Mouse (Mus musculus) neural tube, embryonic 13.5 days (tissue): ENCODE results near the gene Vat1. TPM values are rescaled to one million over a fixed set of nuclear protein-coding genes. Genes with fewer than 3 reads are reported as not detected.
A peak's percentile ranks its signal among the peaks of the same experiment; 100 is the strongest.
"Not testable (repeated sequence)": the region's sequence is repeated elsewhere in the genome, so short reads cannot be mapped to it uniquely, and the experiment has no call there.

Experiments used
- ATAC-seq: fragments of 200-750 bp; cut with Nextera tagmentation; 2 replicates; pipeline ENCODE4 v1.8.0; 2017; ENCODE audit warnings: low read depth, mild to moderate bottlenecking, moderate TSS enrichment, moderate library complexity
- H3K27ac ChIP-seq: fragments of 300-500 bp; sonication (generic); replicated peaks from 2 replicates; pipeline ENCODE4 v1.5.1; 2015; ENCODE audit warnings: moderate library complexity, mild to moderate bottlenecking, inconsistent platforms
- H3K27me3 ChIP-seq: fragments of 300-500 bp; sonication (generic); 2 replicates; pipeline ENCODE4 v1.6.1; 2015; ENCODE audit warnings: mild to moderate bottlenecking, inconsistent platforms
- H3K36me3 ChIP-seq: fragments of 300-500 bp; sonication (generic); 2 replicates; pipeline ENCODE4 v1.6.1; 2015; ENCODE audit warnings: mild to moderate bottlenecking, inconsistent platforms
- H3K4me1 ChIP-seq: fragments of 300-500 bp; sonication (generic); replicated peaks from 2 replicates; pipeline ENCODE4 v1.6.1; 2015; ENCODE audit warnings: inconsistent platforms
- H3K4me2 ChIP-seq: fragments of 300-500 bp; sonication (generic); 2 replicates; pipeline ENCODE4 v1.6.1; 2015; ENCODE audit warnings: inconsistent platforms, mild to moderate bottlenecking, moderate library complexity
- H3K4me3 ChIP-seq: fragments of 300-500 bp; sonication (generic); 2 replicates; pipeline ENCODE4 v1.5.1; 2015; ENCODE audit warnings: mild to moderate bottlenecking, inconsistent platforms
- H3K9ac ChIP-seq: fragments of 300-500 bp; sonication (generic); 2 replicates; pipeline ENCODE4 v1.6.1; 2015; ENCODE audit warnings: moderate library complexity, mild to moderate bottlenecking, inconsistent platforms
- H3K9me3 ChIP-seq: fragments of 300-500 bp; sonication (generic); 2 replicates; pipeline ENCODE4 v1.6.1; 2016; ENCODE audit warnings: inconsistent platforms
- WGBS: fragments of 180-500 bp; shearing (Covaris S2); methylation state at CpG from one replicate; pipeline ENCODE4 v1.1.7; 2015; 5-methylcytosine and 5-hydroxymethylcytosine counted together
- polyA plus RNA-seq: library from polyadenylated mRNA; unstranded; fragments of >200 nt; fragmentation: Nextera tagmentation; extraction: Ambion mirVana; gene quantifications from 2 replicates; pipeline ENCODE4 v1.2.1, GENCODE M21; 2015

Vat1 gene
- polyA plus RNA-seq, 1 experiment from 2014 or later: 75.8 TPM

DNA sequence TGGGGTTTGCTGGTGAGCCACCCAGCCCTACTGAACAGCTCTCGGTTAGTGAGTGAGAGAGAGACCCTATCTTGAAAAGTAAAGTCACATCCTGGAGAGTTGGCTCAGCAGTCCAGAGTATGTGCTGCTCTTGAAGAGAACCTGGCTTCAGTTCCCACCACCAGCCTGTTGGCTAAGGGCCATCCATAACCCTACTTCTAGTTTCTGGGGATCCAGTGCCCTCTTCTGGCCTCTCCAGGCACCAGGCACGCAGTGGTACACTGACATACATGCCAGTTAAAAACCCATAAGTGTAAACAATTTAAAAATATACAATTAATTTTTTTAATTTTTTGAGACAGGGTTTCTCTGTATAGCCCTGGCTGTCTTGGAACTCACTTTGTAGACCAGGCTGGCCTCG, 15.6 kb downstream of the Vat1 start:
- Histone ChIP-seq H3K4me2 (no peak overlapping the region), H3K4me1 (no peaks in the 10 kb centered on the region), H3K4me3 (no peak overlapping the region), H3K27me3 (no peaks in the 10 kb centered on the region), H3K9me3 (no peaks in the 10 kb centered on the region), H3K27ac (no peak overlapping the region), H3K36me3 (peaks cover 12% of the 10 kb centered on the region), H3K9ac (no peak overlapping the region)
- ATAC-seq: no peak
- WGBS: 73% methylated on average over 3 of the region's 3 CpGs

GRCm38 (mm10) chr11:101449596-101449995, 16.4 kb downstream of the Vat1 start:
- not testable (repeated sequence) for H3K27ac ChIP-seq, H3K9me3 ChIP-seq, ATAC-seq, H3K4me3 ChIP-seq, H3K4me1 ChIP-seq, H3K27me3 ChIP-seq, H3K4me2 ChIP-seq, H3K9ac ChIP-seq
- 91% methylated on average over 4 of the region's 4 CpGs for WGBS
- H3K36me3 ChIP-seq: peaks cover 19% of the 10 kb centered on the region

DNA sequence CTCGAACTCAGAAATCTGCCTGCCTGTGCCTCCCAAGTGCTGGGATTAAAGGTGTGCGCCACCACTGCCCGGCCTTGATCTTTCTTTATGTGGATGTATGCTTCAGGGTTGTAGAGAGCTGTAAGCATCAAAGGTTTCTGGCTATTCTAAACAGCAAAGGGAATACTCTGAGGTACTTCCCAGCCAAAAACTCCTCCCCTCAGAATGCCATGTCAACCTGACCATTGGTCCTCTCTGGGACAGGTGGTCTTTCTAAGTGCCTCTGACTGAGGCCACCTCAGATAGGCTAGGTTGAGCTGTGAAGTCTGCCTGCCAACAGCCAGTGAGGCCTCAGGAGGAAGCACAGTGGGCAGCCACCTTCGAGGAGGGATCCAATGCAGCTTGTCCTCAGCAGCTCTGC, 17.1 kb downstream of the Vat1 start:
- WGBS: 85% methylated on average over 4 of the region's 4 CpGs
- H3K4me1 ChIP-seq: peaks cover 12% of the 10 kb centered on the region
- H3K36me3 ChIP-seq: peaks cover 26% of the 10 kb centered on the region
- no peaks in the 10 kb centered on the region for H3K9me3 ChIP-seq
- no peak for ATAC-seq
- H3K9ac ChIP-seq: no peak overlapping the region
- H3K4me2 ChIP-seq: peak overlapping the region; percentile 13
- no peak overlapping the region for H3K27ac ChIP-seq
- H3K27me3 ChIP-seq: no peaks in the 10 kb centered on the region
- H3K4me3 ChIP-seq: no peak overlapping the region

DNA sequence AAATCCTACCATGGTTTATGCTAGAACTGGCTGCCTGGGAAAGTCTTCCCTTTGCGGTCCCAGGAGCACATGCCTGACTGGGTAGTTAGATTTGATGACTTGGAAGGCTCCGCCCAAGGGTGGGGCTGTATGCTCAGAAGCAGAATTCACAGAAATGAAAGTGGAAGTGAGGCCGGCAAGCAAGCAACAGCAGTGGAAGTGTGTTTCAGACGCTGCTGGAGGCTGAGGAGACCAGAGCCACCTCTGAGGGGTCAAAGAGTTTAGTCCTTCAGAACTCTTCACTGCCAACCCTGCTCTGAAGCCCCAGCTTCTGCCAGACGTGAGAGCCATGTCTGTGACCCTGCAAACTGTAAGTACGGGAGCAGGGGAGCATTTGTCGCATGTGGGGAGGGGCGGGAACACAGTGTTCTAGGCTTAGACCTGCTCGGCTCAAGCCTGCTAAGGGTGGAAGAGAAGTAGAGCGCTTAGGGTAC, 17.7 kb downstream of the Vat1 start, which contains the start of gene Ifi35:
Gene Ifi35, plus strand, starts transcription at position 134 of the 473 bp plus-strand sequence.
- H3K36me3 ChIP-seq: peaks cover 32% of the 10 kb centered on the region
- H3K4me1 ChIP-seq: peaks cover 18% of the 10 kb centered on the region
- H3K27me3 ChIP-seq: no peaks in the 10 kb centered on the region
- no peak within 1 kb of the TSS for H3K27ac ChIP-seq
- H3K4me3 ChIP-seq: peak within 1 kb of the TSS; percentile 8
- ATAC-seq: no peak
- no peak within 1 kb of the TSS for H3K9ac ChIP-seq
- peak within 1 kb of the TSS; percentile 13 for H3K4me2 ChIP-seq
- H3K9me3 ChIP-seq: no peaks in the 10 kb centered on the region
- WGBS: 39% methylated on average over 10 of the region's 10 CpGs

DNA sequence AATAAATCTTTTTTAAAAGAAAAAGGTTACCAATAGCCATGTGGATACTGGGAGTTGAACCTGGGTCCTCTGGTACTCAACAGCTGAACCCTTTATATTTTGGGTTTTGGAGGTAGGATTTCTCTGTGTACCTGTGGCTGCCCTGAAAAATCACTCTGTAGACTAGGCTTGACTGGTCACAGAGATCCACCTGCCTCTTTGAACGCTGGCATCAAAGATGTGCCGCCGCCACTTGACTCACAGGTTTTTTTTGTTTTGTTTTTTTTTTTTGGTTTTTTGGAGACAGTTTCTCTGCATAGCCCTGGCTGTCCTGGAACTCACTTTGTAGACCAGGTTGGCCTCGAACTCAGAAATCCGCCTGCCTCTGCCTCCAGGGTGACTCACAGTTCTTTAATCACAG, 18.2 kb downstream of the Vat1 start:
- no peak for ATAC-seq
- 89% methylated on average over 5 of the region's 5 CpGs for WGBS
- H3K4me2 ChIP-seq: no peak overlapping the region
- no peak overlapping the region for H3K27ac ChIP-seq
- no peak overlapping the region for H3K9ac ChIP-seq
- no peaks in the 10 kb centered on the region for H3K27me3 ChIP-seq
- no peak overlapping the region for H3K4me3 ChIP-seq
- H3K36me3 ChIP-seq: peaks cover 33% of the 10 kb centered on the region
- H3K4me1 ChIP-seq: peaks cover 22% of the 10 kb centered on the region
- no peaks in the 10 kb centered on the region for H3K9me3 ChIP-seq

DNA sequence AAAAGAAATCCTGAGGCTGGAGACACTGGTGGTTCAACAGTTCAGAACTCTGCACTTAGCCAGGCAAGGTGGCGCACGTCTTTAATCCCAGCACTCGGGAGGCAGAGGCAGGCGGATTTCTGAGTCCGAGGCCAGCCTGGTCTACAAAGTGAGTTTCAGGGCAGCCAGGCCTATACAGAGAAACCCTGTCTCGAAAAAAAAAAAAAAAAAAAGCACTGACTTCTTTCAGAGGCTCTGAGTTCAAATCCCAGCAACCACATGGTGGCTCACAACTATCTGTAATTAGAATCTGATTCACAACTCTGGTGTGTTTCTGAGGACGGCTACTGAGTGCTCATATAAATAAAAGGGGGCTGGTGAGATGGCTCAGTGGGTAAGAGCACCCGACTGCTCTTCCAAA, 19.2 kb downstream of the Vat1 start:
- H3K27me3 ChIP-seq, ATAC-seq, H3K4me3 ChIP-seq, H3K9me3 ChIP-seq, H3K27ac ChIP-seq, H3K4me2 ChIP-seq, H3K9ac ChIP-seq: not testable (repeated sequence)
- H3K4me1 ChIP-seq: peaks cover 22% of the 10 kb centered on the region
- 89% methylated on average over 7 of the region's 8 CpGs for WGBS
- H3K36me3 ChIP-seq: peaks cover 33% of the 10 kb centered on the region

DNA sequence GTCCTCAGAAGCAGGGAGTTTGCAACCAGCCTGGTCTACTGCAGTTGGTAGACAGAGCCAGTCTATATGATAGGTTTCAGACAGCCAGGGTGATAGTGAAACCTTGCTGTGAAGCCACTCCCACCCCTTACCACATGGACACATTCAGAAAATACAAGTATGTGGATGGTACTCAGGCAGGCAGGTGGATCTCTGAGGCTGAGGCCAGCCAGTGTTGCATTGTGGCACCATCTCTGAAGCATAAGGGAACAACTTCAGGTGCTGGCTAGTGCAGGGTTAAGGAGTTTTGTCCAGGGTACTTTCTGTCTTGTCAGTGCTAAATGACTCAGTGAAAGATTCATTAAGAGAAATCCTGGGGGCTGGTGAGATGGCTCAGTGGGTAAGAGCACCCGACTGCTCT, 19.7 kb downstream of the Vat1 start:
- no peak for ATAC-seq
- H3K27ac ChIP-seq: no peak overlapping the region
- no peak overlapping the region for H3K4me2 ChIP-seq
- no peak overlapping the region for H3K9ac ChIP-seq
- peaks cover 33% of the 10 kb centered on the region for H3K36me3 ChIP-seq
- 79% methylated on average over 1 of the region's 1 CpGs for WGBS
- H3K27me3 ChIP-seq: no peaks in the 10 kb centered on the region
- no peaks in the 10 kb centered on the region for H3K9me3 ChIP-seq
- no peak overlapping the region for H3K4me3 ChIP-seq
- H3K4me1 ChIP-seq: peaks cover 22% of the 10 kb centered on the region

- Histone ChIP-seq H3K9me3 (no peaks in the 10 kb centered on the region), H3K27ac (peak overlapping the region; percentile 93), H3K9ac (peak overlapping the region; percentile 95), H3K36me3 (peaks cover 33% of the 10 kb centered on the region), H3K4me1 (peaks cover 22% of the 10 kb centered on the region), H3K27me3 (no peaks in the 10 kb centered on the region), H3K4me2 (peak overlapping the region; percentile 90), H3K4me3 (peak overlapping the region; percentile 84)
- WGBS: 2% methylated on average over 14 of the region's 14 CpGs
- ATAC-seq: peak; percentile 13
Observed at GRCm38 (mm10) chr11:101442760-101443159, 23.3 kb downstream of the Vat1 start.

- under 1% methylated on average over 42 of the region's 42 CpGs for WGBS
- H3K27me3 ChIP-seq: no peaks in the 10 kb centered on the region
- peak within 1 kb of the TSS; percentile 93 for H3K27ac ChIP-seq
- peak; percentile 99 for ATAC-seq
- peak within 1 kb of the TSS; percentile 90 for H3K4me2 ChIP-seq
- peaks cover 22% of the 10 kb centered on the region for H3K4me1 ChIP-seq
- H3K9ac ChIP-seq: peak within 1 kb of the TSS; percentile 95
- no peaks in the 10 kb centered on the region for H3K9me3 ChIP-seq
- peaks cover 33% of the 10 kb centered on the region for H3K36me3 ChIP-seq
- H3K4me3 ChIP-seq: peak within 1 kb of the TSS; percentile 84
Observed at GRCm38 (mm10) chr11:101442127-101442693, 23.8 kb downstream of the Vat1 start, which contains the start of gene Rpl27. Gene Rpl27, plus strand, starts transcription at chr11:101442298.

GRCm38 (mm10) chr11:101441450-101442126, 24.4 kb downstream of the Vat1 start:
- not testable (repeated sequence) for H3K27ac ChIP-seq, H3K9ac ChIP-seq

DNA sequence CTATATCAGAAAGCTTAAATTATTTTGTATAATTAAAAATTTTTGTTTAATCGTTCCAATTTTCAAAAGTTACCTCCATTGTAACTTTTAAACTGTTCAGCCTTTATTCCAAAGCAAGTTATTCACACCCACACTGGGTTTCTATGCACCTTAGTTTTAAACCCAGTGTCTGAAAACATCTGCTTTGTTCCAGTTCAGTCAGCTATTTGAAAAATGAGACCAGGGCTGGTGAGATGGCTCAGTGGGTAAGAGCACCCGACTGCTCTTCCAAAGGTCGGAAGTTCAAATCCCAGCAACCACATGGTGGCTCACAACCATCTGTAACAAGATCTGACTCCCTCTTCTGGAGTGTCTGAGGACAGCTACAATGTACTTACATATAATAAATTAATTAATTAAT, 28.0 kb downstream of the Vat1 start:
- 58% methylated on average over 3 of the region's 3 CpGs for WGBS

More at GRCm38 (mm10) chr11:101441450-101442126, 24.4 kb downstream of the Vat1 start:
- not testable (repeated sequence) for H3K27me3 ChIP-seq, ATAC-seq, H3K9me3 ChIP-seq
- Histone ChIP-seq H3K4me1 (peaks cover 22% of the 10 kb centered on the region), H3K36me3 (peaks cover 29% of the 10 kb centered on the region), H3K4me3 (peak overlapping the region; percentile 84), H3K4me2 (peak overlapping the region; percentile 45)
- WGBS: 40% methylated on average over 15 of the region's 15 CpGs

GRCm38 (mm10) chr11:101436916-101437315, 29.1 kb downstream of the Vat1 start:
- no peak overlapping the region for H3K9ac ChIP-seq
- H3K9me3 ChIP-seq: no peaks in the 10 kb centered on the region
- H3K4me2 ChIP-seq: no peak overlapping the region
- WGBS: 34% methylated on average over 4 of the region's 4 CpGs
- no peaks in the 10 kb centered on the region for H3K27me3 ChIP-seq
- H3K27ac ChIP-seq: no peak overlapping the region
- peaks cover 40% of the 10 kb centered on the region for H3K36me3 ChIP-seq
- H3K4me1 ChIP-seq: no peaks in the 10 kb centered on the region
- no peak overlapping the region for H3K4me3 ChIP-seq
- ATAC-seq: no peak

More for the DNA sequence above, 28.0 kb downstream of the Vat1 start:
- H3K9ac ChIP-seq, H3K4me1 ChIP-seq, H3K9me3 ChIP-seq, H3K4me2 ChIP-seq, H3K27ac ChIP-seq, H3K27me3 ChIP-seq, ATAC-seq, H3K4me3 ChIP-seq: not testable (repeated sequence)
- H3K36me3 ChIP-seq: peaks cover 30% of the 10 kb centered on the region
